Mouse (Mus musculus) spleen, adult 2 months (tissue): ENCODE measurements around the gene Hist1h3d.

Experiments
- CTCF ChIP-seq: fragments of 200-500 bp; IDR thresholded peaks from 2 replicates; pipeline ENCODE4 v1.5.1; 2011; ENCODE audit warnings: mild to moderate bottlenecking, inconsistent platforms; ENCODE audit not compliant: insufficient read depth, insufficient read length, insufficient replicate concordance; ENCODE audit errors: extremely low read depth
- POLR2A ChIP-seq: fragments of 200-500 bp; IDR thresholded peaks from 2 replicates; pipeline ENCODE4 v1.6.1; 2011; ENCODE audit warnings: low read depth, low read length, inconsistent platforms

DNA sequence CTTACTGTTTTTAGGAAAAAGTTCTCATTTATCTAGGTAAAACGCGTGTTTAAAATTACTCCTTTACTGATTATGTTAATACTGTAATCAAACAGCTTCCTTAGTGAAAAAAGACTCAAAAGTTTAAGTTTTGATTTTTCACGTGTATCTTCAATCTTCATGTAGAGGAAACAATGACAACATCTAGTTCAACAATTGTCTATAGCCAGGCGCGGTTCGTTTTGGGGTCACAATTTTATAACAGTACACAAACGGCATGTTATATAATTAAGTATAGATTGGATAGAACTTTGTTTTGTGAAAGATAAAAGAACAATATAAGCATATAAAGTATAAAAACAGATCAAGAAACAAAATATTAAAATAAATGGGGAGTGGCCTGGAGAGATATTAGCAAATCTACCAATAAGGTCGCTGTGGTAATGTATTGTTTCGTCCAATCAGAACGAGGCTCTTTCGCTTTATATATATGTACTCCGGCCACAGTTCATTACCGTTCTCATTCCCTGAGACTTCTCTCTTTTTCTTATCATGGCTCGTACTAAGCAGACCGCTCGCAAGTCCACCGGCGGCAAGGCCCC is at the start of gene Hist1h3d:
- TF ChIP-seq POLR2A = peak; percentile 27; the same call in 1 of the 2 replicates
- TF ChIP-seq CTCF = no peak
